Mouse (Mus musculus): ENCODE measurements around the gene Rb1.

The Rb1 gene

DNA sequence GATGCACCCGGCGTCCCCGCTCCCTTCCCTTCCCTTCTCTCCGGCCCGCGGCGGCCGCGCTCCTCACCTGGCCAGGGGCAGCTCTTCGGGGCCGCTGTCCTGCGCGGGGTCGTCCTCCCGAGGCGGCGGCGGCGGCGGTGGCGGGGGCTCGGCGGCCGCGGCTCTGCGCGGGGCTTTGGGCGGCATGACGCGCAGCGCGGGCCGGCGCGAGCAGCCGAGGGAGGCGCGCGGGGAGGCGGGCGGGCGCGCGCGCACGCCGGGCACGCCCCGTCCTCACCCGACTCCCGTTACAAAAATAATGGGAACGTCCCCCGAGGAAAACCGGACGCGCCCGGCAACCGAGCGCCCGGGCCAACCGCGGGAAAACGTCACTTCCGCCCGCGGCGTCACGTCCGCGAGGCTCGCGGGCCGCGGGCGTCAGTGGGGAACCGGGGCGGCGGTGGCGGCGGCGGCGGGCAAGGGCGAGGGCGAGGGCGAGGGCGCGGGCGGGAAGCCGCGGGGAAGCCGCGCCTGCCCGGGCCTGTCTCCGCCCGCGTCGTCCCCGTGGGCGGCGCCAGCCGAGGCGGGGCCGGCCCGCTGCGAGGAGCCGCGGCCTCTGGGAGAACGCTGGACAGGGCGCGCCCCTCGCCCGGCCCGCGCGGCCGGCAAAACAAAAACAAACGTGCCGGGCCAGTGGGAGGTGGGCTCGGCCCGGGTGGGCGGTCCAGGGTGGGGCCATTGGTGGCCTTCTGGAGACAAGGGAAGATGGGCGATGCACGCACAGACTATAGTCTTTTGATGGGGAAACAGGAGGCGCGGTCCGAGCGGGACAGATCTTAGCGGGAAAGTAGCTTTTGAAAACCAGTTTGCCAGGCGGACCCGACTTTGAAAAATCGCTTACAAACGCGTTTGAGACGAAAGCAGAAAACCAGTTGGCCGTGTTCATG, at the start of gene Rb1:
TSS of gene Rb1 (minus strand) at position 367 of the 926 bp plus-strand sequence.
- peak; percentile 88 to 94 for DNase-seq

GRCm38 (mm10) chr14:73374315-73374890, 48.8 kb upstream of the Rb1 start:
- peak; percentile 87 to 92 for DNase-seq

DNA sequence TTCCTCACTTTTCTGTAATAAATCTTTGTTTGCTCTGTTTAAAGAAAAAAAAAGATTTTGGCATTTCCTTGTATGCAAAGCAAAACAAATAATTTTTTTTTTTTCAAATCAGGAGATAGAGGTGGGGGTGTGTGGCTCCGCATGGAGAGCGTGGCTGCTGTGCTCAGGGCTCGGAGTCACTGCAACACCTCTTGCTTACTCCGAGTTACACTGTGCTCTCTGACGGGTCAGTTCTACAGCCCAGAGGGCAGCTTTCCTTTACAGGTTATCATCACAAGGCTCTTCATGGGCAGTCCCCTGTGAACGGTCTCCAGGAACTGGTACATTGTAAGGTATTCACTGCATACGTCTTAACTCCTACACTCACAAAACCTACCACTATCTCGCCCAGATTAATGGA, 48.0 kb upstream of the Rb1 start:
- no peak for DNase-seq

GRCm38 (mm10) chr14:73372990-73373389, 47.4 kb upstream of the Rb1 start:
- DNase-seq = no peak

- DNase-seq = no peak
Observed at GRCm38 (mm10) chr14:73371577-73371976, 46.0 kb upstream of the Rb1 start.

- peak; percentile 61 to 66 for DNase-seq
Observed at GRCm38 (mm10) chr14:73370695-73371372, 45.2 kb upstream of the Rb1 start.

DNA sequence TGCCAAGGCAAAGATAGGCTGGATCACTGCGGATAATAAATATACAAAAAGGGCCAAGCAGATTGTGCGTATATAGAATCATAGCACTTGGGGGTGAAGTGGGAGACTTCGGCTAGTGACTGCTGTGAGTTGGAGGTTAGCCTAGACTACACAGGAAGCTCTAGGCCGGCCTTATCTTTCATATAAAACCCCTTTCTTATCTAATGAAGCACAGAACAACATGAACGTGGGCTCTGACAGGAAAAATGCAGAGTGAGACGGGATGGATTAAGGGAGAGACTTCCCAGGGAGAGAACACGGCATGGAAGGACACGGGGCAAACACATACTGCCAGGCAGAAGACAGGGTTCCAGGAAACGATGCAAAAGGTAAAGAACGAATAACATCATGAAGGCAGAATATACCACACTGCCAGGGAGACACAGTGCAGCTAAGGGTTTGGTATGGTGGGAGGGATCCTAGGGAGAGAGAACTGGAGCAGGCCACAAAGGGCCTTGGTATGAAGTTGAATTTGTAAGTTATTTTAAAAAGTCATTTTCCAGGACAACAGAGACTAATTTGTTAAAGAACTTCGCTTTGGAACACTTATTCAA, 44.6 kb upstream of the Rb1 start:
- DNase-seq = no peak

- no peak for DNase-seq
Observed at GRCm38 (mm10) chr14:73369634-73370033, 44.0 kb upstream of the Rb1 start.

GRCm38 (mm10) chr14:73368966-73369365, 43.3 kb upstream of the Rb1 start:
- DNase-seq = no peak

DNA sequence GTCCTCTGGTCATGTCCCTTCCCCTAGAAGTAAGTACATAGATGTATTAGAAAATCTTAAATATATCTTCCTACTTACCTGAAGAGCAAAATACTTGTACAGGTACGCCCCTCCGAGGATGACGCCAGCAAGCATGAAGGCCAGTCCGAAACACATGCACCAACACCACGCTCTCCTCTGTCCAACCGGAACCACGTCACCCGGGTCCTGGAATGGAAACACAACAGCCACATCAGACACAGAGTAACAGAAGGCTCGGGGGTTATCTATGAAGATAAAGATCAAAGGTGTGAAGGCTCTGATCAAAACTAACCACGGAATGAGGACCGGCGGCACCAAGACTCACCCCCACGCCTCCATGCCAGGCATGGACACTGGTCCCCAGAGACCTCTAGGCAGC, 42.6 kb upstream of the Rb1 start:
- no peak for DNase-seq

DNA sequence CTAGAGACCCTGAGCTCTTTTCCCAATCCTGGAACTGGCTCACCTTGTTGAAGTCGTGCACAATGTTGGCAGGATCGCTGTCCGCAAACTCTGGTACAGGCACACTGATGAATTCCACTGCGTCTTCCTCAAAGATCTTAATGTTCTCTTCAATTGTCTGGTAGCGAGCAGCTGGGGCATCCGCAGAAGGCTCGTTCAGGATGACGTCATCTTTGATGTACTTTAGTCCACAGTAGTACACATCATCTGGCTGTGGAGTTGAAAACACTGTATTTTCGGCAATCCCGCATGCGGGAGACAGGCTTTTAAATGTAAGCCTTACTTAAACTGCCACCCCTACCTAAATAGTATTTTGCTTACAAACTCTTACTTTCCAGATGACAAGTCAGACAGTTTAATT, 40.7 kb upstream of the Rb1 start:
- DNase-seq = no peak

DNA sequence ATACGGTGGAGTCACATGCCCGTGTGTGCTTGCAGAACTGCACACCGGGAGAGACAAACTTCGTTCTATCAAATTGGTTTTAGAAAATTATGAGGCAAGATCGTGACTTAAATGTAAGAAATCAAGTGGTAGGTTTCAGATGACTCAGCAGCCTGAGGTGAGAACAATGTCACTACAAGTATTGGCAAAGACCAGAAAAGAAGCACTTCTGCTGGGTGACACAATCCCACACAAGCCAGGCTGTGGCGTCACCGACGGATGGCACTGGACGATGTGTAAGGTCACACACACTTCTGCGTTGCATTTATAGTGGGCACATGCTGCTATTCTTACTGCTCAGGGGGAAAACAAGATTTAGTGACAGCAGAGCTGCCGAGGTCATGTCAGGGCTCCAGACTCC, 38.2 kb upstream of the Rb1 start:
- DNase-seq = no peak

- DNase-seq = no peak
Observed at GRCm38 (mm10) chr14:73354700-73355099, 29.1 kb upstream of the Rb1 start.

- DNase-seq = peak in 1 of 2 experiments; percentile 70
Observed at GRCm38 (mm10) chr14:73351118-73351517, 25.5 kb upstream of the Rb1 start.

- no peak for DNase-seq
Observed at GRCm38 (mm10) chr14:73350029-73350428, 24.4 kb upstream of the Rb1 start.

- peak; percentile 41 to 73 for DNase-seq
Observed at GRCm38 (mm10) chr14:73349061-73349670, 23.5 kb upstream of the Rb1 start.

GRCm38 (mm10) chr14:73347302-73347701, 21.7 kb upstream of the Rb1 start:
- DNase-seq = peak; percentile 35 to 41

DNA sequence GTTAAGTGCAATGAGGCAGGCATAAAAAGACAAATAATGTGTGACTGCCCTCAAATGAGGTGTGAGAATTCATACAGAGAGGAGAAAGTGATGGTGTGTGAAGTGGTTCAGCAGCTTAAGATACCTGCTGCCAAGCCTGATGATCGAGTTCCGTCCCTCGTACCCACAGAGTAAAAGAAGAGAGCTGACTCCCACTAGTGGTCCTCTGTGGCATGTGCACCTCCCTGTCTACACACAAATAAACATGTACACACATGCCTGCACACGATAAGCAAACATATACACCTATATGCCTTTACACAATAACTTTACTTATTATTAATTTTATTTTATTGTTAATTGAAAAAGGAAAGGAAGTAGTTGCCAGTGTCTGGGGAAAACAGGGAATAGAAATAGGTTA, 20.0 kb upstream of the Rb1 start:
- DNase-seq = no peak

- DNase-seq = no peak
Observed at GRCm38 (mm10) chr14:73340051-73340755, 14.6 kb upstream of the Rb1 start.

DNA sequence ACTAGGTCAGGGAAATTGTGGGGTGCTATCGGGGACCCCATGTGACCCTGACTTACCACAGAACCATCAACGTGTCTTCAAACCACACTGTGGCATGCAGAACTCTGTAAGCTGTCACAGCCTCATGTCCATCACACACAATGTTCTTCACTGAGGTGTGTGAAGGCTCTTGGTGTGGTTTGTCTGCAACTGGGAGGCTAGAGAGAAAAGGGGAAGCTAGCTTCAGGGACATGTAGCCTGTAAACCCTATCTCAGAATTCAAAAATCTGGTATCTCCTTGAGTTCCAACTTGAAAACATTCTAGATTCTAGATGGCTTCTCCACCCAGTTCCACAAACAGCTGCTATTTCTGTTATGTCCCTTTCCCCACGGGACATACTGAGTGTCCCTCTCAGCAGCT, 14.0 kb upstream of the Rb1 start:
- DNase-seq = no peak

- no peak for DNase-seq
Observed at GRCm38 (mm10) chr14:73336316-73337080, 10.9 kb upstream of the Rb1 start.
